ENCODE assay signal across 10 mouse cellular contexts in genomic region chr4:124860446-124860845, GRCm38 (mm10). TPM values are rescaled to one million over a fixed set of nuclear protein-coding genes. Genes with fewer than 3 reads are reported as not detected.
A peak's percentile ranks its signal among the peaks of the same experiment; 100 is the strongest.
DNase-seq lines count a peak whose midpoint lies in the region; ATAC-seq and TF ChIP-seq lines count a peak whose summit lies in the region.
"Had no signal": no experiment of that assay in that cellular context is flagged by ENCODE, and none has a peak within 500 bp of the region (broad histone marks: within the 10 kb centered on the region; RNA-seq: fewer than 3 reads in every experiment).

No protein-coding gene starts in this region.

- no peak overlapping the region for H3K4me3 ChIP-seq in thymus, adult 2 months (ENCODE audit: control insufficient read depth, insufficient read depth, low read length)
- H3K4me3 ChIP-seq in midbrain, embryonic 11.5 days (ENCODE audit: low read depth, low read length), result no peak overlapping the region

- peak; percentile 44 for DNase-seq in thymus, adult 2 months
- DNase-seq in thymus, adult 18-20 months, result no peak
- DNase-seq in heart, postnatal 10 days, result peak; percentile 82 to 88
- DNase-seq in kidney, postnatal 25 days, result peak; percentile 76 to 82
- peak; percentile 91 for DNase-seq in midbrain, embryonic 11.5 days (ENCODE audit: low spot score, missing footprints)
- peak; percentile 71 for DNase-seq in testis, postnatal 14 days (ENCODE audit: low spot score)

- peaks cover 7% of the 10 kb centered on the region; the same call in 1 of the 2 replicates for H3K27me3 ChIP-seq in thymus, adult 2 months (ENCODE audit: control insufficient read depth, insufficient read depth, low read length)
- no peaks in the 10 kb centered on the region for H3K27me3 ChIP-seq in midbrain, embryonic 11.5 days (ENCODE audit: control insufficient read depth, insufficient read depth, low read length)

- peak overlapping the region; percentile 88; the same call in 1 of the 2 replicates for H3K4me2 ChIP-seq in midbrain, embryonic 11.5 days

- H3K27ac ChIP-seq in thymus, adult 2 months (ENCODE audit: control insufficient read depth, insufficient read depth, low read length), result no peak overlapping the region
- no peak overlapping the region for H3K27ac ChIP-seq in midbrain, embryonic 11.5 days (ENCODE audit: low read depth, low read length)
- H3K27ac ChIP-seq: embryonic facial prominence, embryonic 13.5 days had no signal

- ATAC-seq in common myeloid progenitor, adult 5-6 weeks (replicated peaks; ENCODE audit: low read depth, poor library complexity, severe bottlenecking), result peak; percentile 76
- ATAC-seq in midbrain, embryonic 11.5 days (ENCODE audit: low FRiP score), result no peak
- no peak for ATAC-seq in inflammation-experienced regulatory T-cells, adult 6 months

- H3K36me3 ChIP-seq in thymus, adult 2 months (ENCODE audit: control insufficient read depth, insufficient read depth, low read length), result no peaks in the 10 kb centered on the region
- peaks cover 8% of the 10 kb centered on the region; the same call in 1 of the 2 replicates for H3K36me3 ChIP-seq in midbrain, embryonic 11.5 days (ENCODE audit: control insufficient read depth, insufficient read depth, low read length)

- H3K9ac ChIP-seq in midbrain, embryonic 11.5 days (ENCODE audit: low read length), result no peak overlapping the region

- intact Hi-C loops in heart, postnatal 10 days (cut with DNase I), result no loop called here

- TF ChIP-seq CTCF in thymus, adult 2 months (IDR thresholded peaks at IDR 0.05; ENCODE audit: borderline replicate concordance, control insufficient read depth, extremely low read depth, insufficient read depth, low read length, poor library complexity), result no peak

- H3K4me1 ChIP-seq in thymus, adult 2 months (replicated peaks; ENCODE audit: control insufficient read depth, insufficient read depth, low read length), result peaks cover 6% of the 10 kb centered on the region; the same call in 1 of the 2 replicates
- H3K4me1 ChIP-seq in midbrain, embryonic 11.5 days (ENCODE audit: control insufficient read depth, insufficient read depth, low read length), result peaks cover 15% of the 10 kb centered on the region

- no peak for TF ChIP-seq POLR2A in thymus, adult 2 months (IDR thresholded peaks at IDR 0.05; ENCODE audit: control insufficient read depth, extremely low read depth, insufficient read depth, low read length, poor library complexity)

- WGBS in thymus, adult 2 months, result 18% methylated on average over 7 of the region's 7 CpGs
- WGBS in midbrain, embryonic 11.5 days, result 13% methylated on average over 7 of the region's 7 CpGs

- no peaks in the 10 kb centered on the region for H3K9me3 ChIP-seq in midbrain, embryonic 11.5 days (ENCODE audit: control insufficient read depth, low read length)
- H3K9me3 ChIP-seq: embryonic facial prominence, embryonic 13.5 days had no signal

RNA-seq across cellular contexts. Expression of gene Maneal, which starts 1.5 kb away (rescaled TPM):
- 1.1 and 1.4 TPM in 2 replicates for polyA plus RNA-seq in thymus, adult 2 months (2012; rRNA removed)
- total RNA-seq in common myeloid progenitor, adult 5-6 weeks (2017), result 0.55 TPM in 1 of 2 replicates, not detected in the other
- total RNA-seq in heart, postnatal 10 days (2021), result under 1 TPM; 0.10 to 0.22 TPM
- 10.2 and 11.5 TPM in 2 replicates for polyA plus RNA-seq in midbrain, embryonic 11.5 days (2014; fragmentation: Nextera tagmentation; extraction: Ambion mirVana)
- polyA plus RNA-seq in inflammation-experienced regulatory T-cells, adult 6 months (2017; shearing (Covaris generic)), result under 1 TPM; 0.30 to 0.88 (median 0.60) TPM
- total RNA-seq: neutrophil, adult 5-6 weeks had no signal

RNA-seq across cellular contexts. Expression of gene 1110065P20Rik, which starts 9.4 kb away (rescaled TPM):
- polyA plus RNA-seq in thymus, adult 2 months (2012; rRNA removed), result 26.2 and 28.0 TPM in 2 replicates
- 2.9 and 7.0 TPM in 2 replicates for total RNA-seq in common myeloid progenitor, adult 5-6 weeks (2017)
- total RNA-seq in heart, postnatal 10 days (2021), result 10 to 100 TPM; 28.7 to 33.5 TPM
- polyA plus RNA-seq in midbrain, embryonic 11.5 days (2014; fragmentation: Nextera tagmentation; extraction: Ambion mirVana), result 52.7 and 60.0 TPM in 2 replicates
- polyA plus RNA-seq in inflammation-experienced regulatory T-cells, adult 6 months (2017; shearing (Covaris generic)), result 1 to 10 TPM; 4.3 to 4.7 (median 4.4) TPM

RNA-seq across cellular contexts. Expression of gene Yrdc, which starts 10.0 kb away (rescaled TPM):
- 63.0 and 70.4 TPM in 2 replicates for polyA plus RNA-seq in thymus, adult 2 months (2012; rRNA removed)
- 33.4 and 55.0 TPM in 2 replicates for total RNA-seq in common myeloid progenitor, adult 5-6 weeks (2017)
- total RNA-seq in heart, postnatal 10 days (2021), result 10 to 100 TPM; 20.9 to 24.4 TPM
- 43.0 and 47.9 TPM in 2 replicates for polyA plus RNA-seq in midbrain, embryonic 11.5 days (2014; fragmentation: Nextera tagmentation; extraction: Ambion mirVana)
- polyA plus RNA-seq in inflammation-experienced regulatory T-cells, adult 6 months (2017; shearing (Covaris generic)), result 1 to 10 TPM; 2.8 to 5.3 (median 5.0) TPM

RNA-seq across cellular contexts. Expression of gene Epha10, which starts 20.3 kb away (rescaled TPM):
- 0.06 and 0.07 TPM in 2 replicates for polyA plus RNA-seq in thymus, adult 2 months (2012; rRNA removed)
- not detected in 2 replicates for total RNA-seq in common myeloid progenitor, adult 5-6 weeks (2017)
- total RNA-seq in heart, postnatal 10 days (2021), result not detected
- polyA plus RNA-seq in midbrain, embryonic 11.5 days (2014; fragmentation: Nextera tagmentation; extraction: Ambion mirVana), result 4.6 and 4.7 TPM in 2 replicates
- polyA plus RNA-seq in inflammation-experienced regulatory T-cells, adult 6 months (2017; shearing (Covaris generic)), result not detected
- total RNA-seq: neutrophil, adult 5-6 weeks had no signal

RNA-seq across cellular contexts. Expression of gene Mtf1, which starts 58.5 kb away (rescaled TPM):
- polyA plus RNA-seq in thymus, adult 2 months (2012; rRNA removed), result 9.9 and 10.4 TPM in 2 replicates
- total RNA-seq in common myeloid progenitor, adult 5-6 weeks (2017), result 26.1 and 35.9 TPM in 2 replicates
- total RNA-seq in heart, postnatal 10 days (2021), result 10 to 100 TPM; 17.4 to 17.6 TPM
- polyA plus RNA-seq in midbrain, embryonic 11.5 days (2014; fragmentation: Nextera tagmentation; extraction: Ambion mirVana), result 12.9 and 16.7 TPM in 2 replicates
- 10 to 100 TPM; 12.6 to 20.4 (median 16.9) TPM for polyA plus RNA-seq in inflammation-experienced regulatory T-cells, adult 6 months (2017; shearing (Covaris generic))

Comparison
In these comparisons a context has a peak if more than half of its experiments do, and no peak if none do; other contexts are left out.
1. DNase-seq: peak in thymus, adult 2 months (single experiment), heart, postnatal 10 days (2 of 2), kidney, postnatal 25 days (2 of 2), midbrain, embryonic 11.5 days (single experiment) and testis, postnatal 14 days (single experiment); none in thymus, adult 18-20 months (0 of 2).